Mouse (Mus musculus) neural tube, embryonic 14.5 days (tissue): ENCODE data around the gene Rcsd1. TPM values are rescaled to one million over a fixed set of nuclear protein-coding genes. Genes with fewer than 3 reads are reported as not detected.
"Not testable (repeated sequence)": the region's sequence is repeated elsewhere in the genome, so short reads cannot be mapped to it uniquely, and the experiment has no call there.

Experiments used
- ATAC-seq: fragments of 200-750 bp; cut with Nextera tagmentation; 2 replicates; pipeline ENCODE4 v1.8.0; 2017; ENCODE audit warnings: low read depth, mild to moderate bottlenecking, moderate TSS enrichment, moderate library complexity
- H3K27ac ChIP-seq: fragments of 300-500 bp; sonication (generic); 2 replicates; pipeline ENCODE4 v1.5.1; 2014; ENCODE audit warnings: low read depth, mild to moderate bottlenecking, control low read depth, low read length, moderate library complexity, mixed read lengths
- H3K27me3 ChIP-seq: fragments of 300-500 bp; sonication (generic); 2 replicates; pipeline ENCODE4 v1.6.1; 2014; ENCODE audit warnings: low read length; ENCODE audit not compliant: control insufficient read depth, insufficient read depth
- H3K36me3 ChIP-seq: fragments of 300-500 bp; sonication (generic); 2 replicates; pipeline ENCODE4 v1.6.1; 2014; ENCODE audit warnings: low read length, mixed read lengths; ENCODE audit not compliant: control insufficient read depth, insufficient read depth
- H3K4me1 ChIP-seq: fragments of 300-500 bp; sonication (generic); 2 replicates; pipeline ENCODE4 v1.6.1; 2014; ENCODE audit warnings: low read length; ENCODE audit not compliant: control insufficient read depth, insufficient read depth
- H3K4me2 ChIP-seq: fragments of 300-500 bp; sonication (generic); 2 replicates; pipeline ENCODE4 v1.6.1; 2014; ENCODE audit warnings: mild to moderate bottlenecking, low read depth, low read length, control low read depth
- H3K4me3 ChIP-seq: fragments of 300-500 bp; sonication (generic); 2 replicates; pipeline ENCODE4 v1.5.1; 2014; ENCODE audit warnings: low read depth, low read length, control low read depth, mixed read lengths
- H3K9ac ChIP-seq: fragments of 300-500 bp; sonication (generic); replicated peaks from 2 replicates; pipeline ENCODE4 v1.6.1; 2014; ENCODE audit warnings: low read depth, mild to moderate bottlenecking, control low read depth, low read length, mixed read lengths
- H3K9me3 ChIP-seq: fragments of 300-500 bp; sonication (generic); 2 replicates; pipeline ENCODE4 v1.6.1; 2016; ENCODE audit warnings: low read length; ENCODE audit not compliant: control insufficient read depth
- WGBS: fragments of 180-500 bp; shearing (Covaris S2); extraction: QIAGEN DNeasy Blood & Tissue Kit; methylation state at CpG from one replicate; pipeline ENCODE4 v1.1.7; 2014; 5-methylcytosine and 5-hydroxymethylcytosine counted together
- polyA plus RNA-seq: library from polyadenylated mRNA; unstranded; fragments of >200 nt; fragmentation: Nextera tagmentation; extraction: Ambion mirVana; gene quantifications from 2 replicates; pipeline ENCODE4 v1.2.1, GENCODE M21; 2014

Rcsd1 gene
- polyA plus RNA-seq, 1 experiment from 2014 or later = 2.1 TPM

DNA sequence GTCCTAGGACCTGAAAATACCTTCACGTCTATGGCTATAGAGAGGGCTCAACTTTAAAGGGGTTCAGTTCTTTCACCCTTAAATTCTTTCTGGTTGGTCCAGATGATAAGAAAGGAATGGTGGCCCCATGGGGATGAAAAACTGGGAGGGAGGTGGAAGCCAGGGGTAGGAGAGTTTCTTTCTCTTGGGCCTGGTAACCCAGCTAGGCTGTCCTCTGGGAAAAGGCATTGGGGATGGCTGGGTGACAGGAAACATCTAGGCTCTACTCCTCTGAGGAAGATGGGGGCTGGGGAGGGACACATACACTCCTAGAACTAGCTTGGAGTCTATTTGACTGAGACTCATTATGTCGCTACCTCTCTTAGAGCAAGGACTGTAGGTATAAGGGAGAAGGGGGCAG, 21.7 kb downstream of the Rcsd1 start:
- WGBS = 88% methylated on average over 2 of the region's 2 CpGs
- H3K4me1 ChIP-seq = no peaks in the 10 kb centered on the region
- no peaks in the 10 kb centered on the region for H3K27me3 ChIP-seq
- no peak overlapping the region for H3K9ac ChIP-seq
- H3K27ac ChIP-seq = no peak overlapping the region
- no peak overlapping the region for H3K4me2 ChIP-seq
- no peaks in the 10 kb centered on the region for H3K36me3 ChIP-seq
- H3K4me3 ChIP-seq = no peak overlapping the region
- no peaks in the 10 kb centered on the region for H3K9me3 ChIP-seq
- no peak for ATAC-seq

DNA sequence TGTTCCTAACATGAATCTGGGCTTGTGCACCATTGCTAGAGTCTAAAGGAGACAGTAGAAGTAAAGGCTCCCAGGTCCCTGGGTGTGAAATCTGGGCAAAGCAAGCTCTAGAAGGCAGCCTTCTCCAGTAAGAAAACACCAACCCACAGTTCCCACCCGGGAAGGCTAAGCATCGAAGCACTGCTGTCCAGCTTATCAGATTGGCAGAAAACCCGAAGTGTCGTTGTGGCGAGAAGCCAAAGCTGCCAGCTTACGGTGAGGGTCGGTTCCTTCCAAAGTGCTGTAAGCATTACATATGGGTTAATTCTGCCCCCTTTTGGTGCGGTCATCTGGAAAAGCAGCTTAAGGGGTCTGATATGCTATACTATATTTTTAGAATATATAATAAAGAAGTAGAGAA, 22.6 kb downstream of the Rcsd1 start:
- Histone ChIP-seq H3K4me2 (no peak overlapping the region), H3K27ac (no peak overlapping the region), H3K9ac (no peak overlapping the region), H3K4me1 (no peaks in the 10 kb centered on the region), H3K36me3 (no peaks in the 10 kb centered on the region), H3K9me3 (no peaks in the 10 kb centered on the region), H3K27me3 (no peaks in the 10 kb centered on the region), H3K4me3 (no peak overlapping the region)
- ATAC-seq = no peak
- 65% methylated on average over 8 of the region's 8 CpGs for WGBS

DNA sequence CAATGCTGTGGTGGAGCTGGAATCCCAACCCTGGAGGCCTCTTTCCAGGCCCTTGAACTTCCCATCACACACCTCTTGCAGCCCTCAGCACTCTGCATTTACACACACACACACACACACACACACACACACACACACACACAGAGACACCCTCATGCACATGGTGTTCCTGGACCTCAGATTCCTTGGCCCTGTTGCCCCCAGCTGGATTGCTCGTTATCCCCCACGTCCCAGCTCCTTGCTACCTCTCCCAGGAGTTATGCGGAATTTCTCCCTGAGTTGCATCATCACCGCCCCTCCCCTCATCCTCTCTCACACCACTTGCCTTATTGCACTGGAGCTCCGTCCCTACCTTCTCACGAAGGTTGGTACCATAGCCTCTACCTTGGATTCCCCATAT, 23.2 kb downstream of the Rcsd1 start:
- Histone ChIP-seq H3K27me3 (no peaks in the 10 kb centered on the region), H3K9me3 (no peaks in the 10 kb centered on the region), H3K36me3 (no peaks in the 10 kb centered on the region), H3K4me1 (no peaks in the 10 kb centered on the region), H3K4me3 (no peak overlapping the region), H3K27ac (no peak overlapping the region), H3K4me2 (no peak overlapping the region), H3K9ac (no peak overlapping the region)
- no peak for ATAC-seq
- 52% methylated on average over 6 of the region's 6 CpGs for WGBS

DNA sequence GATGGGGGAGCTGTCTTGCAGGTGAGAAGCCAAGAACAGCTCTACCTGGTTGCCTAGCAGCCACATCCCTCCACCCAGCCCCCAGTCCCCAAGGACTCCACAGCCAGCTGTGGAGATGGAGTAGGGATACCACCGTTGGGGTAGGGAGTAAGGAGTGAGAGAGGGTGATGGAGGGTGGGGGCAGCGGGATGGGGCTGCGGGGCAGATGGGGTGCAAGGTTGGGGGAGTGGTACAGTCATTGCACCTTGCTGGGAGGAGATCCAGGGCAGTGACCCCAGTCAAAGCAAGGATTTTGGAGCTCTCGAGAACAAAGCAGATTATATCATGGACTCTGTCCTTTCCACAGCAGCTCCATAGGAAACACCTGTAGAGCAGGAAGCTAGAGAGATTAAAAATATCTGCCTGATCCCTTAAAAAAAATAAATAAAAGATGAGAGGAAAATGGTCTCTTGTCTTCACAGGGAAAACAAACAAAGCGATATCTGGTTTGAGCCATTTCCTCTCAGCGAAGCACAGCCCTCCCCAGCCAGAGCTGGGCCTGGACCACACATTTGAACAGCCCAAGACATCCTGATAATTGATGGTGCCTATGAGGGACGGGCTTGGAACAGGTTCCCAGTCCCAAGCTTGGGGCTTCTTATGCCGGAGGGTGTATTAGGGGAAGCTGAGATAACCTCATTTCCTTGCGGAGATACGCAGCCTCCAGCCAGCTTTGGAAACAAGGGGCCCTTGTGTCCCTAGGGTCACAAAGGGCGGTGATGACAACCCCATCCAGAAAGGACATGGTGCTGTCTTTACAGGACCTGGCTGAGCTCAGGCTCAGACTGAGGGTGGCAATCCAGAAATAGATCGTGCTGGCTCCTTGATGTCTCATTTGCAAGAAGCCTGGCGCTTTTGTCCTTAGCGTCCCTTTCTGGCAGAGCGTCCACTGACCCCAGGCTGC, 25.0 kb downstream of the Rcsd1 start:
- 64% methylated on average over 15 of the region's 15 CpGs for WGBS
- Histone ChIP-seq H3K27me3 (no peaks in the 10 kb centered on the region), H3K4me1 (no peaks in the 10 kb centered on the region), H3K9ac (no peak overlapping the region), H3K9me3 (no peaks in the 10 kb centered on the region), H3K27ac (no peak overlapping the region), H3K4me3 (no peak overlapping the region), H3K36me3 (no peaks in the 10 kb centered on the region), H3K4me2 (no peak overlapping the region)
- ATAC-seq = no peak

DNA sequence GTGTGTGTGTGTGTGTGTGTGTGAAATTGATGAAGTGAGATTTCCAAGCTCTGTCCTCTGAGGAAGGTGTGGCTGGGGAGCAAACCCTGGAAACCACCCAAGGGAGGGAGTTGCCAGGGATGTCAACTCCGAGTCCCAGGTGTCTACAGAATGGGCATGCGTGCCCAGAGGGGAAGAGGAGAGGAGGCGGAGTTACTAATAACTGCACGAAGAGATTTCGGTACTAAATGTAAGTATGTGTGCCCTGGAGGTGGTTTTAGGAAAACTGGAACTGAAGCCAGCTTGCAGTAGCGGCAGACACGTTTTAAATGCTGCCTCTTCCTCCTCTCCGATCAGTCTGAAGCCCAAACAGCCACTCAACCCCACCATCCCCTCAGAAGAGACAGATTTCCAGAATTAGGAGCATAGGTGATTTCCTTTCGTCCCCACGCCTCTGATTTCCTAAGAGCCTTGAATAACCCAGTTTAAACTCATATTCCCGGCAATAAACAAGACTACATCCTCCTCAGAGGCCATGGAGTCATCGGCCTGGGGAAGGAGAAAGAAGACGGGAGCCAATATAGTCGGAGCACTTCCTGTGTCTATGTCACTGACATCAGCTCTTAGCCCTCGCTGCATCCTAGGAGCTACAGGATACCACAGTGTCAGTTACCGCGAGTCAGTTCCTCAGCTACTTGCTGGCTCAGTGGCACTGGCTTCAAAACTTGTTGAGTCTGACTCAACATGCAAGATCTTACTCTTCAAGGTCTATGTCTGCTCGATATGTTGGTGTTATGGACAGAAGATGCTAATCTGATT, 27.3 kb downstream of the Rcsd1 start:
- H3K4me3 ChIP-seq = no peak overlapping the region
- 79% methylated on average over 18 of the region's 18 CpGs for WGBS
- ATAC-seq = no peak
- no peak overlapping the region for H3K27ac ChIP-seq
- H3K9ac ChIP-seq = no peak overlapping the region
- H3K4me2 ChIP-seq = no peak overlapping the region
- no peaks in the 10 kb centered on the region for H3K4me1 ChIP-seq
- H3K27me3 ChIP-seq = no peaks in the 10 kb centered on the region
- H3K9me3 ChIP-seq = no peaks in the 10 kb centered on the region
- H3K36me3 ChIP-seq = no peaks in the 10 kb centered on the region

- no peaks in the 10 kb centered on the region for H3K27me3 ChIP-seq
- H3K4me1 ChIP-seq = no peaks in the 10 kb centered on the region
- H3K27ac ChIP-seq = no peak overlapping the region
- no peak overlapping the region for H3K4me2 ChIP-seq
- no peaks in the 10 kb centered on the region for H3K9me3 ChIP-seq
- 64% methylated on average over 13 of the region's 13 CpGs for WGBS
- no peaks in the 10 kb centered on the region for H3K36me3 ChIP-seq
- H3K9ac ChIP-seq = no peak overlapping the region
- H3K4me3 ChIP-seq = no peak overlapping the region
- no peak for ATAC-seq
Measured at GRCm38 (mm10) chr1:165681045-165681794, 28.3 kb downstream of the Rcsd1 start.

DNA sequence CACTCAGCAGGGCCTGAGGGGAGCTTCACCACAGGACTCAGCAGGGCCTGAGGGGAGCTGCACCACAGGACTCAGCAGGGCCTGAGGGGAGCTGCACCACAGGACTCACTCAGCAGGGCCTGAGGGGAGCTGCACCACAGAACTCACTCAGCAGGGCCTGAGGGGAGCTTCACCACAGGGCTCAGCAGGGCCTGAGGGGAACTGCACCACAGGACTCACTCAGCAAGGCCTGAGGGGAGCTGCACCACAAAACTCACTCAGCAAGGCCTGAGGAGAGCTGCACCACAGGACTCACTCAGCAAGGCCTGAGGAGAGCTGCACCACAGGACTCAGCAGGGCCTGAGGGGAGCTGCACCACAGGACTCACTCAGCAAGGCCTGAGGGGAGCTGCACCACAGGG, 29.5 kb downstream of the Rcsd1 start:
- not testable (repeated sequence) for H3K27me3 ChIP-seq, H3K9ac ChIP-seq, H3K4me1 ChIP-seq, H3K27ac ChIP-seq, H3K4me3 ChIP-seq, H3K36me3 ChIP-seq, ATAC-seq, H3K9me3 ChIP-seq, H3K4me2 ChIP-seq

DNA sequence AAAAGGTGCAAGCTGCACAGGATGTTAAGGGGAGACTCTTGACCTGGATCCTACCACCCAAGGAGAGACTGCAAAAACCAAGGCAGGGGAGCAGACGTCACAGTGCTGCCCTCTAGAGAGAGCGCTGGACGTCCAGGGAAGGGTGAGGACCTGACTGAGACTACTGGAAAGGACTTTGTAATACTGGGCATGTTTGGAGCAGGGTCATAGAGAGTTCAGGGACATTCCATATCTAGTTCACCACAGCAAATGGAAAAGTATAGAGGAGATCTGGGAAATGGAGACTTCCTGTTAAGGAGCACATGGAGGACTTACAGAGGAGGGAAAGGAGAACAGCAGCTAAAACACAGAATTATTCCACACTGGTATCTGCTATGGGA, 29.9 kb downstream of the Rcsd1 start:
- no peak for ATAC-seq
- Histone ChIP-seq H3K9ac (no peak overlapping the region), H3K4me3 (no peak overlapping the region), H3K9me3 (no peaks in the 10 kb centered on the region), H3K4me1 (no peaks in the 10 kb centered on the region), H3K36me3 (no peaks in the 10 kb centered on the region), H3K27ac (no peak overlapping the region), H3K4me2 (no peak overlapping the region), H3K27me3 (no peaks in the 10 kb centered on the region)
- WGBS = 51% methylated on average over 3 of the region's 3 CpGs
